Mouse (Mus musculus) bone marrow macrophage, adult 2 months (primary cell): ENCODE measurements around the gene Col17a1.

Experiments used
- CTCF ChIP-seq: IDR thresholded peaks from 2 replicates; pipeline ENCODE4 v1.5.1; 2012; ENCODE audit warnings: low read depth, mild to moderate bottlenecking, low read length, moderate library complexity
- POLR2A ChIP-seq: IDR thresholded peaks from 2 replicates; pipeline ENCODE4 v1.6.1; 2012; ENCODE audit warnings: mild to moderate bottlenecking, low read depth, low read length, borderline replicate concordance

- no peak for TF ChIP-seq CTCF
- no peak for TF ChIP-seq POLR2A
Measured at GRCm38 (mm10) chr19:47651160-47651480, 40.8 kb downstream of the Col17a1 start.
